Mouse (Mus musculus) erythroblast, embryonic 14.5 days (primary cell): ENCODE results near the gene Sox5.

Experiments used
- GATA1 ChIP-seq: IDR thresholded peaks from 2 replicates; pipeline ENCODE4 v1.6.1; 2012; ENCODE audit warnings: low read length, inconsistent platforms, mixed read lengths
- TAL1 ChIP-seq: IDR thresholded peaks from 3 replicates; pipeline ENCODE4 v1.6.1; 2012; ENCODE audit warnings: low read length, inconsistent platforms, mixed read lengths

- TF ChIP-seq GATA1: no peak
- no peak for TF ChIP-seq TAL1
Observed at GRCm38 (mm10) chr6:144282756-144283155, 499.0 kb downstream of the Sox5 start.
